Mouse (Mus musculus): ENCODE results near the gene Insm1.

DNA sequence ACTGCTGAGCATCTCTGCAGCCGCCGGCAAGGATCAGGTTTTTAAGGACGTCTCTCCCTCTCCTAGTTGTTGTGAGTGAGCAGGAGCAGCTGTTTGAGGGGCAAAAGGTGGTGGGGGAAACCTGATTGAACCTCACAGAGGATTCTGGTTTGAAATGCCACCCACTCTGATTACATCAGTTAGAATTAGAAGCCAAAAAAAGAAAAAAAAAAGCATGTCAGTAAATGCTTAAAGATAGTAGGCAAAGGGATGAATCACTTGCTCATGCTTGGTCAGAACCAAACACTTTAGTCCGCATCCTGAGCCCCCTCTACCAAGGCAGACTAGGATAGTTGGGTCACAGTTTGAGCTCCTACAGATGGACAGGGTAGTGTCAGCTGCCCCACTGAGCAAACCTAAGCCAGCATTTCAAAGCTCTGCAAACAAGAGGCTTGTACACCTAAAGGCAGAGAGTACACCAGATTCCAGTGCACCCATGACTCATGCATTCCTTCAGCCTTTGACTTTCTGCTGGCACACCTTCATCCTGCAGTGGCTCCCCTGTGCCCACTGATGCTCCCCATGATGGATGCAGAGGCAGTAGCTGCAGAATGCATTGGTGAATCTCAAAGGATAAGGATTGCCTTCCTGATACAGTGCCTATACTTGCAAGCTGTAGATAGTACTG is 24.8 kb downstream of the Insm1 start:
- no peak for TF ChIP-seq CTCF (IDR thresholded peaks at IDR 0.05; ENCODE audit: low read depth)
- no peak for TF ChIP-seq EP300 (IDR thresholded peaks at IDR 0.05; ENCODE audit: low read depth)

Data from heart, postnatal 0 days (tissue).